Mouse (Mus musculus) adrenal gland, postnatal 36 days (tissue): ENCODE results near the gene Atp2b4. TPM values are rescaled to one million over a fixed set of nuclear protein-coding genes. Genes with fewer than 3 reads are reported as not detected.
A peak's percentile ranks its signal among the peaks of the same experiment; 100 is the strongest.

Source experiments
- DNase-seq, 2 experiments: peaks; one replicate each; pipeline ENCODE4 v3.0.0; 2021; ENCODE audit warnings: mixed read lengths in 1 of 2
- long read RNA-seq, 2 experiments: library from polyadenylated mRNA; stranded (forward); transcript quantifications; one replicate each; pipeline ENCODE4 v2.0.0; 2021; ENCODE audit warnings: borderline sequencing depth in 2 of 2
- total RNA-seq, 2 experiments: library from RNA; stranded (reverse); gene quantifications; 2 replicates each; pipeline ENCODE4 v1.2.3; 2021

Atp2b4 gene
- 10 to 100 TPM; 21.8 to 34.7 TPM for total RNA-seq
- long read RNA-seq, experiment 1, partial matches to known transcripts: 2 of 5 reads
- long read RNA-seq, experiment 1, other reads (novel, unspliced or antisense): 3 of 5 reads
- long read RNA-seq, experiment 2: 0 reads

DNA sequence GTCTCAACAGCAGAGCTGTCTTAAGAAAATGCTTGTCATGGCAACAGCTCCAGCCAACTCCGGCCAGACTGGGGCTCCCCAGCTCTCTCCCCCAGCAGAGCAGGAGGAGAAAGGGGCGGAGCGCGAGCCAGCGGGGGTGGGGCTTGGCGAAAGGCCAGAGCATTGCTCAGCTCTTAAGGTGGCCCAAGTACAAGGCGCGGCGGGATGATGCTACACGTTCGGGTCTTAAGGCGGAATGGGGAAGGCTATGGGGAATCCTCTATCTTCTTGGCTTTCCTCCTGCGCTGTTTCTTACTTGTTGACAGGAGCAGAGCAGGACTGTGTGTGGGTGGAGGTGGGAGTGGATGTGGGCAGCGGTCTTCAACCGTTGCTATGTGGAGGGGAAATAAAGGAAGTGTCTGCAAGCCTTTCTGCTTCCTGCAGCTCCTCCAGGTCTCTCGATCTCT is at the start of gene Atp2b4:
Gene Atp2b4, minus strand, starts transcription at position 94 of the 446 bp plus-strand sequence.
- peak; percentile 96 to 97 for DNase-seq

- no peak for DNase-seq
Measured at GRCm38 (mm10) chr1:133844734-133845133, 43.9 kb upstream of the Atp2b4 start.

- no peak for DNase-seq
Measured at GRCm38 (mm10) chr1:133843900-133844299, 43.1 kb upstream of the Atp2b4 start.

DNA sequence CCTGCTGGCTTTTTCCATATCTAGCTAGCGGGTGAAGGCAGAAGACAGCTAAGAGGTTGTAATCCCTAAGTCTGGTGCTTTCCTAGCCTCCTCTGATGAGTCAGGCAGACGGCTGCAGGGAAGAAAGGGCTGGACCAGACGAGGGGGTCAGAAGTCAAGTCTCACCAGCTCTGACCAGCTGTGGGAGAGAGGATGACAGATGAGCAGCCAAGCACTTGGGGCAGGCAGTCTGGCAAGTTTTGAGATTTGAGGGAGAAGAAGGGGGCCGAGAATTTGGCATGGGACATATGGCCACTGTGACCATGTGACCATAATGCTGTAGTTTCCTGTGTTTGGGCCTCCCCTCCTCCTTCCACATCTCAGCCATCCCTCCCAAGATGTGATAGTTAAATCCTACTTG is 42.5 kb upstream of the Atp2b4 start:
- no peak for DNase-seq

DNA sequence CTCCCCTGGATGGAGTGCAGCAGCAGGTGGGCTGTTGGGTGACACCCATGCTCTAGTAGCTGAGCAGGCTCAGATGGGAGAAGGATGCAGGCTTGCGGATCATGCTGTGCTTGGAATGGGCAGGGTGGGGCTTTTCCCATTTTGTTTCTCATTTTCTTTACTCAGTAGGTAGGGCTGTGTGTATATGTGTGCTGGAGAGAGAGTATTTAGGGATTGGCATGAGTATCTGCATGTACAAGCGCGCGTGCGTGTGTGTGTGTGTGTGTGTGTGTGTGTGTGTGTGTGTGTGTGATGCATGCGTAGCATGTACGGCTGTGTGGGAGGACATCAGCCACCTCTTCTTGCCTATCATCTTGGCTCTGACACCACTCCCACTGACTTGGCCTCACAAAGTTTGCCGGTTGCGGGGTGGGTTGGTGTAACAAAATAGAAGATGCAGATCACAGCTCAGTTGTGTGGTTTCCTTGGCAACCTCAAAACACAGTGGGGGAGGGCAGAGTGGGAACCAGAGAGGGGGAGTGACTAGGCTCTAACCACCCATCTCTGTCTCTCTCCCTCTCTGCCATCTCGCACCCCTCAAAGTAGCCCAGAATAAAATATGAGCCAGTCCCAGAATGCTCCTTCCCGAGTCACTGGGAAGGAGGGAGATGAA is 41.4 kb upstream of the Atp2b4 start:
- DNase-seq: no peak

GRCm38 (mm10) chr1:133841171-133841926 is 40.5 kb upstream of the Atp2b4 start:
- no peak for DNase-seq

- DNase-seq: no peak
Measured at GRCm38 (mm10) chr1:133840530-133840929, 39.7 kb upstream of the Atp2b4 start.

DNA sequence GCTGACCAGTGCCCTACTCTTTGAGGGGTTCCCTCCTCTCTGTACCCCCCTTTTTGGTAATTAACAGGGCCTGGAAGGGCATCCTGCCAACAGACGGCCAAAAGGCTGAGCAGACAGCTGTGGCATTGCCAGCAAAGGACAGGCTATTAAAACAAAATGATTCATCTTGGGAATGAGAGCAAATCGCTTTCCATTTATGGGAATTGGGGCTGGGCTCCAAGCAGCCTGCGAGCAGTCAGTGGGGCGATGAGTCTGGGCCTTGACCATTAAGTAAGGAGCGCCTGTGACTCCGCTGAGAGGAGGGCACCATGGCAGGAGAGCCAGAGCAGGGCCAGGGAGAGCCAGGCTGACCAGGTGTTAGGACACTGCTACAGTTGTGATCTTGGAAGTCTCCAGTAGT is 33.5 kb upstream of the Atp2b4 start:
- peak; percentile 83 to 84 for DNase-seq

- DNase-seq: no peak
Measured at GRCm38 (mm10) chr1:133832781-133833180, 31.9 kb upstream of the Atp2b4 start.

GRCm38 (mm10) chr1:133826193-133826592 is 25.4 kb upstream of the Atp2b4 start:
- no peak for DNase-seq

DNA sequence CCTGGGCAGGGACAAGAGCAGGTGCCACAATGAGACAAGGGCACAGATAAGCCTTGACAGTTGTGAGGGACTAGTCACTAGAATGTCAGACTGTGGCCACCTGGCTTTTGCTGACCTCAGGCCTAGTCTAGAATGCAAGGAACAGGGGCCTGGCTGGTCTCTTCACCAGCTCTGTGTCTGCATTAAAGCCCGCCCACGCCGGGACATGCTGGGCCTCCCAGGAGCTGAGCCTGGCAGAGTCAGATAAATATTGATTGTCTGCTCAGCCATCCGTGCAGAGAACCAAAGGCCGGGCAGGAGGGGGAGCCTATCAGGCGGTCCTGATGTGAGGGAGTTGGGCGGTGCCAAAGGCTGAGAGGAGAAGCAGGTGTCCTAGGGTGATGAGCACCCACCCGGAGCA is 24.7 kb upstream of the Atp2b4 start:
- peak; percentile 22 to 23 for DNase-seq

- no peak for DNase-seq
Measured at GRCm38 (mm10) chr1:133825140-133825539, 24.3 kb upstream of the Atp2b4 start.

- no peak for DNase-seq
Measured at GRCm38 (mm10) chr1:133821144-133821543, 20.3 kb upstream of the Atp2b4 start.

DNA sequence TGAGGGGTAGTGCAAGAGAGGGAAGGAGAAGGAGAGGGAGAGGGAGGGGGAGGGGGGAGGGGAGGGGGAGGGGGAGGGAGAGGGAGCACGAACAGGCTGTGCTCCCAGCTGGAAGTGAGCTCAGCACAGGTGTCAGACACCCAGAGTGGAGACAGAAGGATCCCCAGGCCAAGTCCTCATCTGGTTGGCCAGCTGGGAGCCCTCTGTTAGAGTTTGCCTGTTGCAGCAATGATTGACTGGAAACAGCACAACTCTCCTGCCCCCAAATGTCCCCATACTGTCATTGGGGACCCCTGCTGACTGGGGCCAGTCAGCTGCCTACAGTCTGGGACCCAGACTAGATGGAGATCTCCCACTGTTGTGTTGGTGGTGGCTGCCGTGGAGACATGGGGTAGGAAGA is 19.3 kb upstream of the Atp2b4 start:
- DNase-seq: no peak

DNA sequence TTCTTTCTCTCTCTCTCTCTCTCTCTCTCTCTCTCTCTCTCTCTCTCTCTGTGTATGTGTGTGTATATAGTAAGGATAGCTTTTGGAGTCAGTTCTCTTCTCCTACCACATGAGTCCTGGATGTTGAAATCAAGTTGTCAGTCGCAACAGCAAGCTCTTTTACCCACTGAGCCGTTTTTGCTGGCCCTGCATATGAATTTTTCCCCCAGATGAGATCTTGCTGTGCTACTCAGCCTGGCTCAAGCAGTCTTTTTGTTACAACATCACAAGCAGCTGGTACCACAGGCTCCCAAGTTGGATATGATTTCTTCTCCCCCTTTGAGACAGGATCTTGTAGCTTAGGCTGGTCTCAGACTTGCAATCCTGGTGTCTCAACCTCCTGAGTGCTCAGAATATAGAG is 17.7 kb upstream of the Atp2b4 start:
- DNase-seq: no peak

GRCm38 (mm10) chr1:133815747-133816491 is 15.1 kb upstream of the Atp2b4 start:
- peak in 1 of 2 experiments; percentile 38 for DNase-seq

DNA sequence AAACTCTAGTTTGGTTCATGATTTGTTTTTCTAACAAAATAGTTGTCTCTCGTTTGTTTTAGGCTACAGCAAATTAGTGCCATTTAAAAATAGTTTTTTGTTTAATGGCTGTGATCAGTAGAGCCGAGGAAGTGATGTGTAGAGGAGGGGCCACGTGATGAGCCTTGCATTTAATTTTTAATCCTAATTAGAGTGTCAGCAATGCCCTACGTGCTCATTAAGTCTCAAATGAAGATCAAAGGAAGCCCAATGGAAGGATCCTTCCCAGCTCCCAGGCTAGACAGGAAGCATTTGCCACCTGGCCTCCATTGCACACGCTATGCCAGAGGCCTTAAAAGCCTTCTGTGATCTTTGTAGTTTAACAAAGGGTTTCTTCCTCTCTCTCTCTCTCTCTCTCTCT is 8.5 kb upstream of the Atp2b4 start:
- no peak for DNase-seq

GRCm38 (mm10) chr1:133808020-133808419 is 7.2 kb upstream of the Atp2b4 start:
- no peak for DNase-seq

DNA sequence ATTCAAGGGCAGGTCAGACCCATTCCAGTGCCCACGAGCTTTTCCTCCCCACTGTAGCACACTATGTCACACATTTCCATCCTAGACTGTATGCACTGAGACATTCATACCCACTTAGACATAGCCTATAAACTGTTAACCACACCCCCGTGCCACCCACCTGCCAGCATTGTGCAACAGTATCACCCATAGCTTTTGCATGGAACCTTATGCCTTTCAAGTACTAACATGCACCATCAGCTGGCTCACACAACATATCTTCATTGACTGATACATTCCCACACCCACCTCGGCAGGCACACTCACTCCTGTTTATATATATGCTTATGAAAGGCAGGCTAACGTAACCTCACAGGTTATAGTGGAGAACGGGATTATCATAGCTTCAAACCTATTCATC is 902 bp upstream of the Atp2b4 start:
- DNase-seq: no peak

DNA sequence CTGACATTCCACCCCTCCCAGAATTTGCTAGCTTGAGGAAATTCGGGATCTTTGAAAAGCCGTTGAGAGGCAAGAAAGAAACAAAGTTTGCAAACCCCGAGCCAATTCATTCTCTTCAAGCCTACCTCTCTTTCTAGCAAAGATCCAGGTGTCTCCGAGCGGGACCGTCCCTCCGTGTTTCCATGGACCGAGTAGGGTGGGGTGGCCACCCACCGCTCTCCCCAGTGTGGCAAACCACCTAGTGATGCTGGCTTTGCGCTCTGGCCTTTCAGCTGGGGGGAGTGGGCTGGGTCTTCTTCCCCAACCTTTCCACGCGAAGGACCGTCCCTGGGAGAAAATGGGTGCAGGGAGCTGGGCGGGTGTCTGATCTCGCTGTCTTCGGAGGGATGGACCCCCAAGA is 329 bp downstream of the Atp2b4 start:
- DNase-seq: peak in 1 of 2 experiments; percentile 21

DNA sequence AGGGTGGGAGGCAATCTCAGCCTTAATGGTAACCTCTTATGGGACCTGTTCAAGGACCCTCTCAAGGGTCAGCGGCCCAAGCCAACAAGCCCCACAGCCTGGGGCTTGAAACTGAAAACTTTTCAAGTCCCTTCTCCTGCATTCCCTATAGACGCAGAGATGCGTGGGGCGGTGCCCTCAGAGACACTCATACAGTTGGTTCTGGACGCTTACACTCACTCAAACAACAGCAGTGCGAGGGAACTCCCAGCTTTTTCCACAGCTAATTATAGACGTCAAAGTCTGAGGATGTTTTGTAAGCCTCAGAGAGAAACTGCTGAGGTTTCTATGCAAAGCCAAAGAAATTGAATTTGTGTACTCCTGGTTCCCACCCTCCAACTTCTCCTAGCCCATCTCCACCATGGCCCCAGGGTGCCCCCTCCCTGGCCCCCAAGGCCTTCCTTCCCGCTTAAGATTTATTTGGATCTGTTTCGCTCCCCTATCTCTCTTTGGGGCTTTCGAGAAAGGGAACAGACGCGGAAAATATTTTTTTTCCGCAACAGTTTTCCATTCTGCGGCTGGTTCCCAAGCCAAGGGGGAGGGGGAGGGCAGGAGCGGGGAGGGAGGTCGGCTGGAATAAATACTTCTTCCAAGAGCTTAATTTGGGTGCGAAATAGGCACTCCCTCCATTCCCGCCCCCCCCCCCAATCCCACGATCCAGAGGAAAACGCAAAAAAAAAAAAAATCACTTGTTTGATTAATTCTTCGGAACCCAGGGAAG is 975 bp downstream of the Atp2b4 start:
- no peak for DNase-seq

DNA sequence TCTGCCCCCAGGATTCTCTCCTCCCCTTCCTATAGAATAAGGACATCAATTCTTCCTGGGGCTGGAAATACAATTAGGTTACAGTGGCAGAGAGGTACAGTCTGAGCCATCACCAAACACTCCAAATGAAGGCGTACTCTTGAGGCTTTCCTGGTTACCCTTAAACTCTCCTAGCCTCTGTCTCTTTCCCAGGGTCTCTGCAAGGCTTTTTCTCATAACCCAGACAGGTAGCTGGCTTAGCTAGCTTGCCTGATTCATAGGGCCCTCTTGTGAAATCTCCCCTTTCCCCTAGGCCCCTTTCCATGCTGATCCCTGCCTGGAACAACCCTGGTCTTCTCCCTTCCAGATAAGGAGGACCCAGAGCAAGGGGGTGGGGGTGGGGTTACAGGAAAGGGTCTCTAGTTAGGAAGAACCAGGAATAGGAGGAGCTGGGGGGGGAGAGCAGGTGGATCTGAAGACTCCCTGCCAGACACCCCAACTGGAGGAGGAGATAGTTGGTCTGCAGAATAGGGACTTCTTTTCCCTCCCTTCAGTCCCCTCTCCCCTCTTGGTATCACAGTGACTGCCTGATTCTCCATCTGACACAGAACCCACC is 1.9 kb downstream of the Atp2b4 start:
- no peak for DNase-seq
